Mouse (Mus musculus): ENCODE measurements at regions not wholly inside any gene's neighbourhood (a gene's known extent, or its start where the extent isn't known, plus 50 kb on each side); places are given as distances from the start of the nearest gene placed in this dataset.

- Histone ChIP-seq H3K36me3 (no peaks in the 10 kb centered on the region), H3K27me3 (no peaks in the 10 kb centered on the region), H3K4me3 (no peak overlapping the region), H3K9ac (no peak overlapping the region), H3K9me3 (no peaks in the 10 kb centered on the region), H3K27ac (no peak overlapping the region), H3K4me2 (replicated peaks) (no peak overlapping the region), H3K4me1 (no peaks in the 10 kb centered on the region)
- ATAC-seq (ENCODE audit: low FRiP score, low read depth) = no peak
- WGBS = 71% methylated on average over 1 of the region's 1 CpGs
Measured at GRCm38 (mm10) chr14:99436051-99436450, 137.6 kb downstream of the Klf5 start.

GRCm38 (mm10) chr14:99449112-99449511, 150.6 kb downstream of the Klf5 start:
- H3K9ac ChIP-seq = no peak overlapping the region
- WGBS = 64% methylated on average over 5 of the region's 5 CpGs
- H3K4me2 ChIP-seq (replicated peaks) = no peak overlapping the region
- no peaks in the 10 kb centered on the region for H3K4me1 ChIP-seq
- H3K36me3 ChIP-seq = no peaks in the 10 kb centered on the region
- H3K27me3 ChIP-seq = no peaks in the 10 kb centered on the region
- ATAC-seq (ENCODE audit: low FRiP score, low read depth) = no peak
- no peak overlapping the region for H3K4me3 ChIP-seq
- H3K9me3 ChIP-seq = no peaks in the 10 kb centered on the region
- H3K27ac ChIP-seq = no peak overlapping the region

DNA sequence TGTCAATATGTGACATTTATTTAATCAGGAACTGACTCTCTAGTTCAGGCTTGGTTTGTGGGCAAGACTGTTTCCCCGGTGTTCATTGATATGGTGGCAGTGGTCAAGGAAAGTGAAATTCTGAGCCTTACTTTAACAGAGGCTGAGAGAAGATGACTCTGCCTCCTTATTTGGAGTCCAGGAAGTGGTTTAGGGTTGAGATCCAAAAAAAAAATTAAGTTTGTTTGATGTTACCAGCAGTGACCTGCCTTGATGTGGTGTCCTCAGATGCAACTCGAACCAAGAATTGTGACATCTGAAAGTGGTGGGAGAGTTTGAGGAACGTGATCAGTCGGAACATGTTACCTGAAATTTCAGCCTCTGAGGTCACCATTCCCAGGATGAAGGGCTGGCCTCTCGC, 151.4 kb downstream of the Klf5 start:
- WGBS = 92% methylated on average over 5 of the region's 5 CpGs
- ATAC-seq (ENCODE audit: low FRiP score, low read depth) = no peak
- no peaks in the 10 kb centered on the region for H3K4me1 ChIP-seq

DNA sequence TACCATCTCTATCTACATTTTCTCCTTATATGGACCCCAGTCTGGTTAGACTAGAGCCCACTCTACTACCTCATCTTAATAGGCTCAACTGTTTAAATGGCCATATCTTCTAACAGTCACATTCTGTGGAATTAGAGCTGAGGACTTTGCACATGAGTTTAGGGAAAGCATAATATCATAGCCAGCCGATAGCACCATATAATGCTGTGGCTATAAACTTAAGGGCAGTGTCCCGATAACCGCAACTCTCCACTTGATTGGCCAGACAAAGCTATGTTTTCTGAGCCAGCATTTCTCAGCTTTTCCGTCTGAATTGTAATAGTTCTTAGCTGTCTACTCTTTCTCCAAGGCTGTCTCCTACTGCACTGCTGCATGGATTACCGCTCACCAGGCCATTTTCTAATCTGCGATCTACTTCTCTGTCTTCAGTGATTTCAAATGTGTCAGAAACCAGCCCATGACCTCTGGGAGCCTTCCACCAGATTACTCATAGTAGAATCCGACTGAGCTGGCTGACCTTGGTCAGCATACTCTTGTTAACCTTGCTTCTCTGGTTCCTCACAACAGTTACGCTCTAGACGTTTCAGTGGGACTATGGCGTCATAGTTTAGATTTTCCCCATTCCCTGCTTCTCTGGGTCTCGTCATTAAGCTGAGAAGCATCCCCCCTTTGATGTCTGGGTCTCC, 152.8 kb downstream of the Klf5 start:
- no peaks in the 10 kb centered on the region for H3K9me3 ChIP-seq
- no peaks in the 10 kb centered on the region for H3K27me3 ChIP-seq
- H3K9ac ChIP-seq = no peak overlapping the region
- H3K4me3 ChIP-seq = no peak overlapping the region
- no peaks in the 10 kb centered on the region for H3K36me3 ChIP-seq
- 84% methylated on average over 11 of the region's 11 CpGs for WGBS
- no peak for ATAC-seq (ENCODE audit: low FRiP score, low read depth)
- H3K27ac ChIP-seq = no peak overlapping the region
- H3K4me2 ChIP-seq (replicated peaks) = no peak overlapping the region
- 0 out of 2 replicates have a peak, but pooled peaks cover 4% of the 10 kb centered on the region for H3K4me1 ChIP-seq

More for the DNA sequence above, 151.4 kb downstream of the Klf5 start:
- Histone ChIP-seq H3K9ac (no peak overlapping the region), H3K9me3 (no peaks in the 10 kb centered on the region), H3K27ac (no peak overlapping the region), H3K4me2 (replicated peaks) (no peak overlapping the region), H3K27me3 (no peaks in the 10 kb centered on the region), H3K4me3 (no peak overlapping the region), H3K36me3 (no peaks in the 10 kb centered on the region)

DNA sequence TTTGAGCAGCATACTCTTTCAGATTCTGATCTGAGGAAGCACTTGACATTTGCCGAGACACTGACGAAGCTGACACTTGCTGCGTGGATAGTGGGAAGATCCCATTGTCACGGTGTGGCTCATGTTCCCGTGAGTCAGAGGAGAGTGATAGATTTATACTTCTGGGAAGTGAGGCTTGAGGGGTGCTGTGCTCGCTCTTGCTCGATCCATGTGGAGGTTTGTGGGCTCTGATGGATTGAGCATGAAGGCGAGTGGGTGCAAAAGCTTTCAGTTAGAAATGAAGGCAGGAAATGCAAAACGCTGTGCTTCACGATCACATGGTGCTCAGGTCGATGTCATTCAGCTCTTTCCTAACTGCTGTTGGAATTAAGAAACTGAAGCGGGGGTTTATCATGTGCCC, 155.4 kb downstream of the Klf5 start:
- H3K9me3 ChIP-seq = no peaks in the 10 kb centered on the region
- 83% methylated on average over 12 of the region's 12 CpGs for WGBS
- 0 out of 2 replicates have a peak, but pooled peaks cover 11% of the 10 kb centered on the region for H3K4me1 ChIP-seq
- no peaks in the 10 kb centered on the region for H3K36me3 ChIP-seq
- ATAC-seq (ENCODE audit: low FRiP score, low read depth) = no peak
- no peaks in the 10 kb centered on the region for H3K27me3 ChIP-seq
- H3K4me2 ChIP-seq (replicated peaks) = no peak overlapping the region
- no peak overlapping the region for H3K9ac ChIP-seq
- H3K27ac ChIP-seq = no peak overlapping the region
- H3K4me3 ChIP-seq = no peak overlapping the region

- Histone ChIP-seq H3K4me2 (replicated peaks) (no peak overlapping the region), H3K4me1 (0 out of 2 replicates have a peak, but pooled peaks cover 11% of the 10 kb centered on the region), H3K27ac (no peak overlapping the region), H3K27me3 (no peaks in the 10 kb centered on the region), H3K4me3 (no peak overlapping the region), H3K36me3 (no peaks in the 10 kb centered on the region), H3K9me3 (no peaks in the 10 kb centered on the region), H3K9ac (no peak overlapping the region)
- WGBS = 76% methylated on average over 10 of the region's 10 CpGs
- no peak for ATAC-seq (ENCODE audit: low FRiP score, low read depth)
Measured at GRCm38 (mm10) chr14:99456555-99456954, 158.1 kb downstream of the Klf5 start.

GRCm38 (mm10) chr14:99457573-99457972, 159.1 kb downstream of the Klf5 start:
- ATAC-seq (ENCODE audit: low FRiP score, low read depth) = no peak
- WGBS = 89% methylated on average over 6 of the region's 6 CpGs
- 0 out of 2 replicates have a peak, but pooled peaks cover 11% of the 10 kb centered on the region for H3K4me1 ChIP-seq
- no peak overlapping the region for H3K27ac ChIP-seq
- no peaks in the 10 kb centered on the region for H3K9me3 ChIP-seq
- H3K27me3 ChIP-seq = no peaks in the 10 kb centered on the region
- no peaks in the 10 kb centered on the region for H3K36me3 ChIP-seq
- H3K4me2 ChIP-seq (replicated peaks) = no peak overlapping the region
- H3K4me3 ChIP-seq = no peak overlapping the region
- H3K9ac ChIP-seq = no peak overlapping the region

DNA sequence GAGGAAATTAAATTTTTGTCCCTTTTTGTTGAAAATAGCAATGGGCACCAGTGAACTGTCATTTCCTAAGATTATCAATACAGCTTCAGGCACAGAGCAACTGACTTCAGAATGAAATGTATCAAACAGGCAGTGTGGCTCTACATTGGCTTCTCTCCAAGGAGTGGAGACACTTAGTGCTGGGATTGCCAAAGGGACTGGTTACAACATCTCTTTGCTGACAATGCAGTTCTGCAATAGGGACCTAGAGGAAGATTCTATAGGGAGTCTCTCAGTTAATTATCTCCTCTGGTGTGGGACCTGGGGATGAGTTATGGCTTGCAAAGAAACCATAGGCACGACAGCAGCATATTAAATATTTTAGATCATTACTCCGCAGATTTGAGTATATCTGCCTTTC, 173.6 kb downstream of the Klf5 start:
- no peak for ATAC-seq (ENCODE audit: low FRiP score, low read depth)

DNA sequence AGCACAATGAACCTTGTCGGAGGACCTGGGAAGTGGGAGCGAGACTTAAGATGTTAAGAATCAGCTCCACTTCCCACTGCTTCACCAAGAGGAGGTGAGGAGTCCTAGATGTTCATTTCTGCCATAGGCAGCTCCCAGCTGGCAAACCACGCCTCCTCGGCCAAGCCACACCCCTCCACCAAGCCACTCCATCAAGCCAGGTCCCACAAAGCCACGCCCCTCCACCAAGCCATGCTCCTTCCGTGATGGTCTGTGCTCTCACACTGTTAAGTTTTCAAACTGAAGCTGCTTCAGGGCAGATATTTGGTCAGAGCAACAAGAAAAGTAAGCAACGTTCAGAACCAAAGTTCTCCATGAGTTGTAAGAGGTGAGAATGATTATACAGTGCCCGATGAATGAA, 176.8 kb downstream of the Klf5 start:
- Histone ChIP-seq H3K4me3 (no peak overlapping the region), H3K9ac (no peak overlapping the region), H3K4me1 (no peaks in the 10 kb centered on the region), H3K27ac (no peak overlapping the region), H3K27me3 (0 out of 2 replicates have a peak, but pooled peaks cover 2% of the 10 kb centered on the region), H3K4me2 (replicated peaks) (no peak overlapping the region), H3K36me3 (no peaks in the 10 kb centered on the region), H3K9me3 (no peaks in the 10 kb centered on the region)
- 61% methylated on average over 8 of the region's 8 CpGs for WGBS
- ATAC-seq (ENCODE audit: low FRiP score, low read depth) = no peak

More for the DNA sequence above, 173.6 kb downstream of the Klf5 start:
- WGBS = 82% methylated on average over 2 of the region's 2 CpGs
- Histone ChIP-seq H3K4me2 (replicated peaks) (no peak overlapping the region), H3K4me1 (no peaks in the 10 kb centered on the region), H3K9me3 (no peaks in the 10 kb centered on the region), H3K27ac (no peak overlapping the region), H3K36me3 (no peaks in the 10 kb centered on the region), H3K4me3 (no peak overlapping the region), H3K9ac (no peak overlapping the region), H3K27me3 (0 out of 2 replicates have a peak, but pooled peaks cover 2% of the 10 kb centered on the region)

GRCm38 (mm10) chr14:99480325-99481077, 182.0 kb downstream of the Klf5 start:
- no peaks in the 10 kb centered on the region for H3K9me3 ChIP-seq
- 0 out of 2 replicates have a peak, but pooled peaks cover 2% of the 10 kb centered on the region for H3K27me3 ChIP-seq
- 49% methylated on average over 10 of the region's 10 CpGs for WGBS
- H3K4me2 ChIP-seq (replicated peaks) = no peak overlapping the region
- H3K4me3 ChIP-seq = no peak overlapping the region
- ATAC-seq (ENCODE audit: low FRiP score, low read depth) = no peak
- no peak overlapping the region for H3K9ac ChIP-seq
- H3K4me1 ChIP-seq = peaks cover 6% of the 10 kb centered on the region; the same call in 1 of the 2 replicates
- H3K27ac ChIP-seq = no peak overlapping the region
- no peaks in the 10 kb centered on the region for H3K36me3 ChIP-seq

GRCm38 (mm10) chr14:99487981-99488380, 189.5 kb downstream of the Klf5 start:
- Histone ChIP-seq H3K4me1 (no peaks in the 10 kb centered on the region), H3K27me3 (no peaks in the 10 kb centered on the region), H3K27ac (no peak overlapping the region), H3K4me2 (replicated peaks) (no peak overlapping the region), H3K4me3 (no peak overlapping the region), H3K9me3 (no peaks in the 10 kb centered on the region), H3K9ac (no peak overlapping the region), H3K36me3 (no peaks in the 10 kb centered on the region)
- 34% methylated on average over 6 of the region's 6 CpGs for WGBS
- ATAC-seq (ENCODE audit: low FRiP score, low read depth) = no peak

DNA sequence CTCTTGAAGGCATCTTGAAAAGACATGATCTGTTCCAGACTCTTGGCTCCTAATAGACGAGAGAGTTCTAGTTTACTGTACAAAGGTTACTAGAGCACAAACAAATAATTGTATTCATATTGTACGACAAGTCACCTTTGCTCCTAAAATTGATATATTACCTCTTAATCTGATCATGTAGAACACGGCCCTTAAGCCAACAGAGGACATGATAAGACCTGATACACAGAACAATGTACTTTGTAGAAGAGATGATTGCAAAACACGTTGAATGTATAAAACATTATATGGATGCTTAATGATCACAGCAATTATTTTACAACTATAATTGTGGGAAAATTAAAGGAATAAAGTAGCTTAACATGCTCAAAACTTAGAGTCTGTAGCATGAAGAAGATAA, 194.7 kb downstream of the Klf5 start:
- Histone ChIP-seq H3K4me3 (no peak overlapping the region), H3K9ac (no peak overlapping the region), H3K27me3 (no peaks in the 10 kb centered on the region), H3K9me3 (no peaks in the 10 kb centered on the region), H3K4me1 (no peaks in the 10 kb centered on the region), H3K36me3 (no peaks in the 10 kb centered on the region), H3K4me2 (replicated peaks) (no peak overlapping the region), H3K27ac (no peak overlapping the region)
- WGBS = 81% methylated on average over 4 of the region's 4 CpGs
- ATAC-seq (ENCODE audit: low FRiP score, low read depth) = no peak
